Comparison of ENCODE assay signal across 28 mouse cellular contexts in genomic region chr8:117701246-117701645, GRCm38 (mm10). TPM values are rescaled to one million over a fixed set of nuclear protein-coding genes. Genes with fewer than 3 reads are reported as not detected.
DNase-seq lines count a peak whose midpoint lies in the region; ATAC-seq lines count a peak whose summit lies in the region.
"Had no signal": no experiment of that assay in that cellular context is flagged by ENCODE, and none has a peak within 500 bp of the region (broad histone marks: within the 10 kb centered on the region; RNA-seq: fewer than 3 reads in every experiment).

No protein-coding gene starts in this region.

- no peaks in the 10 kb centered on the region for H3K27me3 ChIP-seq in kidney, embryonic 16.5 days (ENCODE audit: insufficient read depth, low read length)
- H3K27me3 ChIP-seq in intestine, embryonic 16.5 days (replicated peaks; ENCODE audit: control insufficient read depth, insufficient read depth, low read length) = no peaks in the 10 kb centered on the region
- no peaks in the 10 kb centered on the region for H3K27me3 ChIP-seq in liver, embryonic 13.5 days
- H3K27me3 ChIP-seq in stomach, embryonic 15.5 days (replicated peaks) = no peaks in the 10 kb centered on the region
- H3K27me3 ChIP-seq: limb, embryonic 13.5 days; lung, embryonic 15.5 days; midbrain, embryonic 15.5 days; neural tube, embryonic 12.5 days had no signal

- no peak overlapping the region for H3K9ac ChIP-seq in kidney, embryonic 16.5 days (replicated peaks; ENCODE audit: low read length)
- H3K9ac ChIP-seq in intestine, embryonic 16.5 days (ENCODE audit: low read depth, low read length) = no peak overlapping the region
- no peak overlapping the region for H3K9ac ChIP-seq in liver, embryonic 13.5 days
- H3K9ac ChIP-seq in stomach, embryonic 15.5 days = no peak overlapping the region
- H3K9ac ChIP-seq: forebrain, postnatal 0 days; lung, embryonic 15.5 days; midbrain, embryonic 15.5 days; neural tube, embryonic 12.5 days had no signal

- no peak overlapping the region for H3K27ac ChIP-seq in kidney, embryonic 16.5 days (ENCODE audit: low read length)
- peak overlapping the region; percentile 92 for H3K27ac ChIP-seq in intestine, embryonic 16.5 days (ENCODE audit: low read length)
- peak overlapping the region; percentile 65 for H3K27ac ChIP-seq in liver, embryonic 13.5 days
- H3K27ac ChIP-seq in stomach, embryonic 15.5 days = peak overlapping the region; percentile 63
- H3K27ac ChIP-seq: forebrain, embryonic 10.5 days; hindbrain, postnatal 0 days; layer of hippocampus, adult 2 months; limb, embryonic 13.5 days; lung, embryonic 15.5 days; midbrain, embryonic 15.5 days; neural tube, embryonic 12.5 days had no signal

- H3K4me2 ChIP-seq in kidney, embryonic 16.5 days (replicated peaks; ENCODE audit: low read depth, low read length) = no peak overlapping the region
- H3K4me2 ChIP-seq in intestine, embryonic 16.5 days (ENCODE audit: low read depth, low read length) = peak overlapping the region; percentile 46
- H3K4me2 ChIP-seq in liver, embryonic 13.5 days = peak overlapping the region; percentile 45
- H3K4me2 ChIP-seq in stomach, embryonic 15.5 days = no peak overlapping the region
- H3K4me2 ChIP-seq: heart, embryonic 11.5 days; limb, embryonic 13.5 days; lung, embryonic 15.5 days; midbrain, embryonic 15.5 days; neural tube, embryonic 12.5 days had no signal

- ATAC-seq in kidney, embryonic 16.5 days (ENCODE audit: low FRiP score, low TSS enrichment) = 0 out of 2 replicates have a peak, but pooled peaks have one; percentile 13
- ATAC-seq in intestine, embryonic 16.5 days = 0 out of 2 replicates have a peak, but pooled peaks have one; percentile 5
- ATAC-seq in liver, embryonic 13.5 days (ENCODE audit: low read depth) = no peak
- ATAC-seq in stomach, embryonic 15.5 days (ENCODE audit: insufficient read depth, low FRiP score, low read depth) = no peak
- ATAC-seq in erythroid progenitor cell, adult 5-6 weeks (replicated peaks; ENCODE audit: low FRiP score, poor library complexity, severe bottlenecking) = no peak
- ATAC-seq: activated CD4-positive, CD25-positive, alpha-beta regulatory T cell, adult 4 months; forebrain, postnatal 0 days; hindbrain, postnatal 0 days; midbrain, embryonic 15.5 days had no signal

- WGBS in kidney, embryonic 16.5 days = 86% methylated on average over 8 of the region's 8 CpGs
- 57% methylated on average over 8 of the region's 8 CpGs for WGBS in intestine, embryonic 16.5 days
- WGBS in liver, embryonic 13.5 days (ENCODE audit: insufficient replicate concordance) = 68% methylated on average over 8 of the region's 8 CpGs
- 88% methylated on average over 8 of the region's 8 CpGs for WGBS in stomach, embryonic 15.5 days

- no peak for DNase-seq in kidney, adult 8-10 months
- DNase-seq in liver, embryonic 13.5 days = no peak
- DNase-seq in adrenal gland, adult 8-10 months = no peak
- DNase-seq: adrenal gland, postnatal 10 days; cerebellum, adult 2 months; cerebellum, postnatal 36 days; forebrain, postnatal 0 days; gastrocnemius, postnatal 14 days; heart, postnatal 10 days; lung, postnatal 36 days; right cerebral cortex, postnatal 14 days; thymus, adult 18-20 months had no signal

- no peaks in the 10 kb centered on the region for H3K36me3 ChIP-seq in kidney, embryonic 16.5 days (ENCODE audit: insufficient read depth, low read length)
- no peaks in the 10 kb centered on the region for H3K36me3 ChIP-seq in intestine, embryonic 16.5 days (ENCODE audit: control insufficient read depth, insufficient read depth, low read length)
- H3K36me3 ChIP-seq in liver, embryonic 13.5 days = no peaks in the 10 kb centered on the region
- H3K36me3 ChIP-seq in stomach, embryonic 15.5 days = no peaks in the 10 kb centered on the region
- H3K36me3 ChIP-seq: forebrain, embryonic 10.5 days; limb, embryonic 13.5 days; lung, embryonic 15.5 days; midbrain, embryonic 15.5 days; neural tube, embryonic 12.5 days had no signal

- H3K4me3 ChIP-seq in kidney, embryonic 16.5 days (ENCODE audit: low read length) = no peak overlapping the region
- peak overlapping the region; percentile 26; the same call in 1 of the 2 replicates for H3K4me3 ChIP-seq in intestine, embryonic 16.5 days (ENCODE audit: low read length)
- peak overlapping the region; percentile 43 for H3K4me3 ChIP-seq in liver, embryonic 13.5 days (replicated peaks)
- H3K4me3 ChIP-seq in stomach, embryonic 15.5 days (replicated peaks) = no peak overlapping the region
- H3K4me3 ChIP-seq: forebrain, embryonic 10.5 days; layer of hippocampus, adult 2 months; limb, embryonic 13.5 days; lung, embryonic 15.5 days; midbrain, embryonic 15.5 days; neural tube, embryonic 12.5 days had no signal

- no peaks in the 10 kb centered on the region for H3K9me3 ChIP-seq in kidney, embryonic 16.5 days (ENCODE audit: low read length)
- no peaks in the 10 kb centered on the region for H3K9me3 ChIP-seq in intestine, embryonic 16.5 days (ENCODE audit: control insufficient read depth, low read length)
- H3K9me3 ChIP-seq in liver, embryonic 13.5 days (replicated peaks) = no peaks in the 10 kb centered on the region
- H3K9me3 ChIP-seq in stomach, embryonic 15.5 days = no peaks in the 10 kb centered on the region
- H3K9me3 ChIP-seq: forebrain, embryonic 10.5 days; limb, embryonic 13.5 days; lung, embryonic 15.5 days; midbrain, embryonic 15.5 days; neural tube, embryonic 12.5 days had no signal

- H3K4me1 ChIP-seq in kidney, embryonic 16.5 days (ENCODE audit: insufficient read depth, low read length) = 0 out of 2 replicates have a peak, but pooled peaks cover 4% of the 10 kb centered on the region
- no peaks in the 10 kb centered on the region for H3K4me1 ChIP-seq in intestine, embryonic 16.5 days (ENCODE audit: control insufficient read depth, insufficient read depth, low read length)
- H3K4me1 ChIP-seq in liver, embryonic 13.5 days (replicated peaks) = no peaks in the 10 kb centered on the region
- no peaks in the 10 kb centered on the region for H3K4me1 ChIP-seq in stomach, embryonic 15.5 days
- H3K4me1 ChIP-seq: lung, embryonic 15.5 days; neural tube, embryonic 12.5 days had no signal

RNA-seq across cellular contexts. Expression of gene Hsd17b2, which starts 0.5 kb away (rescaled TPM):
- 4.4 and 5.0 TPM in 2 replicates for polyA plus RNA-seq in kidney, embryonic 16.5 days (2015; fragmentation: Nextera tagmentation; extraction: Ambion mirVana)
- 50.8 and 52.4 TPM in 2 replicates for polyA plus RNA-seq in intestine, embryonic 16.5 days (2015; fragmentation: Nextera tagmentation; extraction: Ambion mirVana)
- polyA plus RNA-seq in liver, embryonic 13.5 days (2015; fragmentation: Nextera tagmentation; extraction: Ambion mirVana) = 41.4 and 46.2 TPM in 2 replicates
- polyA plus RNA-seq in stomach, embryonic 15.5 days (2015; fragmentation: Nextera tagmentation; extraction: Ambion mirVana) = 21.5 and 23.7 TPM in 2 replicates
- total RNA-seq in adrenal gland, adult 8-10 months (2022) = not detected
- total RNA-seq in erythroid progenitor cell, adult 5-6 weeks (2015; ENCODE audit: low replicate concordance) = not detected in 2 replicates
- 2.1 TPM in 1 of 2 replicates, not detected in the other for total RNA-seq in erythroid progenitor cell, adult 5-6 weeks (2017; ENCODE audit: low replicate concordance)
- total RNA-seq: forebrain, postnatal 0 days; gastrocnemius, postnatal 14 days; heart, postnatal 10 days; hindbrain, postnatal 0 days; MEL had no signal
- polyA plus RNA-seq: activated CD4-positive, CD25-positive, alpha-beta regulatory T cell, adult 4 months; C2C12; forebrain, embryonic 10.5 days; forebrain, postnatal 0 days; hindbrain, embryonic 11.5 days; limb, embryonic 13.5 days; midbrain, embryonic 15.5 days; neural tube, embryonic 12.5 days had no signal

RNA-seq across cellular contexts. Expression of gene Sdr42e1, which starts 27.8 kb away (rescaled TPM):
- polyA plus RNA-seq in kidney, embryonic 16.5 days (2015; fragmentation: Nextera tagmentation; extraction: Ambion mirVana) = 3.2 TPM in 2 replicates
- 7.9 and 8.7 TPM in 2 replicates for polyA plus RNA-seq in intestine, embryonic 16.5 days (2015; fragmentation: Nextera tagmentation; extraction: Ambion mirVana)
- polyA plus RNA-seq in liver, embryonic 13.5 days (2015; fragmentation: Nextera tagmentation; extraction: Ambion mirVana) = 1.1 and 1.5 TPM in 2 replicates
- 7.2 TPM in 2 replicates for polyA plus RNA-seq in stomach, embryonic 15.5 days (2015; fragmentation: Nextera tagmentation; extraction: Ambion mirVana)
- total RNA-seq in adrenal gland, adult 8-10 months (2022) = 1 to 10 TPM; 1.6 to 3.5 (median 2.0) TPM
- 1.4 TPM in 1 of 2 replicates, not detected in the other for total RNA-seq in erythroid progenitor cell, adult 5-6 weeks (2015; ENCODE audit: low replicate concordance)
- total RNA-seq in erythroid progenitor cell, adult 5-6 weeks (2017; ENCODE audit: low replicate concordance) = 0.77 TPM in 1 of 2 replicates, not detected in the other
- total RNA-seq: MEL had no signal
- polyA plus RNA-seq: C2C12 had no signal

Comparison
In these comparisons a context has a peak if more than half of its experiments do, and no peak if none do; other contexts are left out.
1. ATAC-seq: peak in kidney, embryonic 16.5 days (single experiment) and intestine, embryonic 16.5 days (single experiment); none in liver, embryonic 13.5 days (single experiment), stomach, embryonic 15.5 days (single experiment) and erythroid progenitor cell, adult 5-6 weeks (single experiment).
2. H3K4me2 ChIP-seq: peak in intestine, embryonic 16.5 days (single experiment) and liver, embryonic 13.5 days (single experiment); none in kidney, embryonic 16.5 days (single experiment) and stomach, embryonic 15.5 days (single experiment).
3. H3K4me3 ChIP-seq: peak in intestine, embryonic 16.5 days (single experiment) and liver, embryonic 13.5 days (single experiment); none in kidney, embryonic 16.5 days (single experiment) and stomach, embryonic 15.5 days (single experiment).